Mouse (Mus musculus): Measurements from ENCODE around the gene Tex46. TPM values are rescaled to one million over a fixed set of nuclear protein-coding genes. Genes with fewer than 3 reads are reported as not detected.

The Tex46 gene
- total and polyA plus RNA-seq, 3 experiments: not detected

GRCm38 (mm10) chr4:136653692-136654234, 43.5 kb downstream of the Tex46 start:
- no peak for DNase-seq (ENCODE audit: extremely low read depth)
- Histone ChIP-seq H3K27ac (ENCODE audit: insufficient read depth, low read depth) (no peak overlapping the region), H3K4me2 (ENCODE audit: insufficient read depth, low read depth, poor library complexity, severe bottlenecking) (no peak overlapping the region), H3K9me3 (replicated peaks; ENCODE audit: low read length) (no peaks in the 10 kb centered on the region), H3K4me1 (ENCODE audit: control insufficient read depth in 1 of 2, insufficient read depth in 2 of 2) (0 out of 4 replicates have a peak, but pooled peaks cover 0 to 3% of the 10 kb centered on the region in 2 experiments), H3K4me3 (replicated peaks in 1 of 3; ENCODE audit: low read depth in 2 of 3, low read length in 2 of 3, poor library complexity in 1 of 3) (no peak overlapping the region), H3K79me2 (replicated peaks; ENCODE audit: control insufficient read depth, extremely low read depth, insufficient read depth, poor library complexity, severe bottlenecking) (no peaks in the 10 kb centered on the region), H3K36me3 (replicated peaks in 1 of 2; ENCODE audit: control insufficient read depth in 1 of 2, insufficient read depth in 1 of 2, low read length in 1 of 2) (no peaks in the 10 kb centered on the region), H3K27me3 (replicated peaks) (peaks cover 78% of the 10 kb centered on the region), H3K9ac (ENCODE audit: insufficient read depth, low read depth) (no peak overlapping the region)
- dilution Hi-C loops (cut with MboI; ENCODE audit: extremely low pct_ligation_motif_present, extremely low pct_unique_long_range_greater_than_20kb, low sequenced_read_pairs) (no loop called here), in situ Hi-C loops (cut with MboI; ENCODE audit: low pct_ligation_motif_present, low pct_unique_long_range_greater_than_20kb, low sequenced_read_pairs) (no loop called here)
- TF ChIP-seq UBTF (IDR thresholded peaks at IDR 0.05; ENCODE audit: low read depth, low read length): no peak
- no peak for TF ChIP-seq POLR2AphosphoS2 (IDR thresholded peaks at IDR 0.05; ENCODE audit: low read depth, low read length)
- TF ChIP-seq IRF4 (IDR thresholded peaks at IDR 0.05; ENCODE audit: low read depth, low read length): no peak
- TF ChIP-seq TBP (conservative IDR thresholded peaks at IDR 0.05; ENCODE audit: low read depth, low read length): no peak
- no peak for TF ChIP-seq SIN3A (IDR thresholded peaks at IDR 0.05; ENCODE audit: low read length)
- TF ChIP-seq ELF1 (IDR thresholded peaks at IDR 0.05; ENCODE audit: low read depth, low read length): no peak
- no peak for TF ChIP-seq GABPA (IDR thresholded peaks at IDR 0.05; ENCODE audit: insufficient replicate concordance, low read depth, low read length)
- no peak for TF ChIP-seq JUN (IDR thresholded peaks at IDR 0.05; ENCODE audit: insufficient read depth, low read depth, low read length)
- no peak for TF ChIP-seq MAZ (IDR thresholded peaks at IDR 0.05; ENCODE audit: low read depth, low read length)
- no peak for TF ChIP-seq CHD1 (IDR thresholded peaks at IDR 0.05; ENCODE audit: low read depth, low read length)
- no peak for TF ChIP-seq CHD2 (IDR thresholded peaks at IDR 0.05; ENCODE audit: low read length)
- TF ChIP-seq RAD21 (IDR thresholded peaks at IDR 0.05; ENCODE audit: low read depth, low read length): no peak
- no peak for TF ChIP-seq MXI1 (IDR thresholded peaks at IDR 0.05; ENCODE audit: low read depth, low read length)
- TF ChIP-seq TCF12 (IDR thresholded peaks at IDR 0.05; ENCODE audit: low read depth, low read length): no peak
- TF ChIP-seq PAX5 (IDR thresholded peaks at IDR 0.05; ENCODE audit: low read length): no peak
- no peak for TF ChIP-seq ZMIZ1 (IDR thresholded peaks at IDR 0.05; ENCODE audit: low read depth, low read length)
- no peak for TF ChIP-seq MAX (IDR thresholded peaks at IDR 0.05; ENCODE audit: low read length)

DNA sequence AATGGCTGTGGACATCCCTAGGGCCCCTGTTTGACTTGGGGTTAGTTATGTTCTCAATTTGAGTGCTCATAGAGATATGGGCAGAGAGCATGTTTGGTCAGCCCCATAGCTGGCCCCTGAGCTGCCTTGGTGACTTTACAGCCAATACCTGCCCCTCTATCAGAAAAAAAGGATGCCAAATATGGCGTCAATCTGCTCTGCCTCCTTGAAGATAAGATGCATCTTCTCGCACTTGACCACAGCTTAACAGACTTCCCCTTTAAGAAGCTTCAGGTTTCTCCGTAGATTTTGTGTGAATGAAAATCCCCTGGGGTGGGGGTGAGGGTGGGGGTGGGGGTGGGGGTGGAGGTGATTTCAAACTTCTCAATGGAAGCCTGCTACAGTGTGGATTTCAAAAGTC, 47.7 kb downstream of the Tex46 start:
- Histone ChIP-seq H3K36me3 (replicated peaks in 1 of 2; ENCODE audit: control insufficient read depth in 1 of 2, insufficient read depth in 1 of 2, low read length in 1 of 2) (no peaks in the 10 kb centered on the region), H3K27ac (ENCODE audit: insufficient read depth, low read depth) (no peak overlapping the region), H3K4me2 (ENCODE audit: insufficient read depth, low read depth, poor library complexity, severe bottlenecking) (no peak overlapping the region), H3K4me3 (replicated peaks in 1 of 3; ENCODE audit: low read depth in 2 of 3, low read length in 2 of 3, poor library complexity in 1 of 3) (no peak overlapping the region), H3K9me3 (replicated peaks; ENCODE audit: low read length) (no peaks in the 10 kb centered on the region), H3K79me2 (replicated peaks; ENCODE audit: control insufficient read depth, extremely low read depth, insufficient read depth, poor library complexity, severe bottlenecking) (no peaks in the 10 kb centered on the region), H3K9ac (ENCODE audit: insufficient read depth, low read depth) (no peak overlapping the region), H3K27me3 (replicated peaks) (peaks cover 95% of the 10 kb centered on the region), H3K4me1 (ENCODE audit: control insufficient read depth in 1 of 2, insufficient read depth in 2 of 2) (0 out of 4 replicates have a peak, but pooled peaks cover 0 to 3% of the 10 kb centered on the region in 2 experiments)
- dilution Hi-C loops (cut with MboI; ENCODE audit: extremely low pct_ligation_motif_present, extremely low pct_unique_long_range_greater_than_20kb, low sequenced_read_pairs) (no loop called here), in situ Hi-C loops (cut with MboI; ENCODE audit: low pct_ligation_motif_present, low pct_unique_long_range_greater_than_20kb, low sequenced_read_pairs) (no loop called here)
- TF ChIP-seq MAZ (IDR thresholded peaks at IDR 0.05; ENCODE audit: low read depth, low read length): no peak
- TF ChIP-seq KAT2A (IDR thresholded peaks at IDR 0.05; ENCODE audit: insufficient replicate concordance, low read length): no peak
- no peak for TF ChIP-seq ETS1 (conservative IDR thresholded peaks at IDR 0.05; ENCODE audit: low read depth, low read length)
- no peak for TF ChIP-seq MEF2A (IDR thresholded peaks at IDR 0.05; ENCODE audit: borderline replicate concordance, low read depth, low read length)
- TF ChIP-seq NELFE (IDR thresholded peaks at IDR 0.05; ENCODE audit: low read depth, low read length): no peak
- TF ChIP-seq CTCF (conservative IDR thresholded peaks at IDR 0.05 in 1 of 2, IDR thresholded peaks at IDR 0.05 in 1 of 2; ENCODE audit: low read depth in 2 of 2, low read length in 2 of 2): no peak
- no peak for TF ChIP-seq TCF12 (IDR thresholded peaks at IDR 0.05; ENCODE audit: low read depth, low read length)
- TF ChIP-seq EP300 (IDR thresholded peaks at IDR 0.05; ENCODE audit: low read length): no peak
- TF ChIP-seq MXI1 (IDR thresholded peaks at IDR 0.05; ENCODE audit: low read depth, low read length): no peak
- TF ChIP-seq MYC (IDR thresholded peaks at IDR 0.05; ENCODE audit: low read depth, low read length): no peak
- TF ChIP-seq USF1 (IDR thresholded peaks at IDR 0.05; ENCODE audit: low read depth, low read length): no peak
- TF ChIP-seq SMC3 (IDR thresholded peaks at IDR 0.05; ENCODE audit: low read depth, low read length): no peak
- TF ChIP-seq POLR2A (IDR thresholded peaks at IDR 0.05; ENCODE audit: low read depth, low read length): no peak
- no peak for DNase-seq (ENCODE audit: extremely low read depth)

All from CH12.LX (cell line).